Mouse (Mus musculus) lung, postnatal 14 days (tissue): ENCODE measurements around the gene Klhl25.
A peak's percentile ranks its signal among the peaks of the same experiment; 100 is the strongest.
"Not testable (repeated sequence)": the region's sequence is repeated elsewhere in the genome, so short reads cannot be mapped to it uniquely, and the experiment has no call there.

Source experiments
- DNase-seq: peaks from one replicate; pipeline ENCODE4 v3.0.0; 2021

Gene Klhl25

GRCm38 (mm10) chr7:75846942-75847341 is 1.2 kb upstream of the Klhl25 start:
- no peak for DNase-seq

- DNase-seq = no peak
Observed at GRCm38 (mm10) chr7:75847489-75847888, 621 bp upstream of the Klhl25 start.

- peak; percentile 62 for DNase-seq
Observed at GRCm38 (mm10) chr7:75848776-75849670, 913 bp downstream of the Klhl25 start.

GRCm38 (mm10) chr7:75850396-75850795 is 2.3 kb downstream of the Klhl25 start:
- not testable (repeated sequence) for DNase-seq

GRCm38 (mm10) chr7:75851290-75851689 is 3.2 kb downstream of the Klhl25 start:
- DNase-seq = no peak

GRCm38 (mm10) chr7:75852363-75852762 is 4.3 kb downstream of the Klhl25 start:
- peak; percentile 25 for DNase-seq

- no peak for DNase-seq
Observed at GRCm38 (mm10) chr7:75853171-75853830, 5.2 kb downstream of the Klhl25 start.

- DNase-seq = no peak
Observed at GRCm38 (mm10) chr7:75854231-75854925, 6.3 kb downstream of the Klhl25 start.

- no peak for DNase-seq
Observed at GRCm38 (mm10) chr7:75855028-75855427, 6.9 kb downstream of the Klhl25 start.

GRCm38 (mm10) chr7:75856259-75856658 is 8.1 kb downstream of the Klhl25 start:
- DNase-seq = no peak

- DNase-seq = peak; percentile 37
Observed at GRCm38 (mm10) chr7:75859771-75860196, 11.7 kb downstream of the Klhl25 start.

- not testable (repeated sequence) for DNase-seq
Observed at GRCm38 (mm10) chr7:75861638-75862426, 13.7 kb downstream of the Klhl25 start.

- not testable (repeated sequence) for DNase-seq
Observed at GRCm38 (mm10) chr7:75862427-75862781, 14.3 kb downstream of the Klhl25 start.

GRCm38 (mm10) chr7:75863248-75863911 is 15.3 kb downstream of the Klhl25 start:
- DNase-seq = not testable (repeated sequence)

- no peak for DNase-seq
Observed at GRCm38 (mm10) chr7:75865026-75865425, 16.9 kb downstream of the Klhl25 start.

GRCm38 (mm10) chr7:75866557-75866956 is 18.4 kb downstream of the Klhl25 start:
- DNase-seq = no peak

- DNase-seq = no peak
Observed at GRCm38 (mm10) chr7:75868687-75869086, 20.6 kb downstream of the Klhl25 start.

- no peak for DNase-seq
Observed at GRCm38 (mm10) chr7:75870551-75870950, 22.4 kb downstream of the Klhl25 start.

- DNase-seq = no peak
Observed at GRCm38 (mm10) chr7:75872255-75872654, 24.1 kb downstream of the Klhl25 start.

GRCm38 (mm10) chr7:75872697-75873096 is 24.6 kb downstream of the Klhl25 start:
- no peak for DNase-seq

- DNase-seq = no peak
Observed at GRCm38 (mm10) chr7:75873216-75873615, 25.1 kb downstream of the Klhl25 start.

GRCm38 (mm10) chr7:75873746-75874145 is 25.6 kb downstream of the Klhl25 start:
- DNase-seq = no peak
